Mouse (Mus musculus) liver, adult 2 months (tissue): ENCODE data around the gene Sema4d. TPM values are rescaled to one million over a fixed set of nuclear protein-coding genes. Genes with fewer than 3 reads are reported as not detected.

Source experiments
- DNase-seq: peaks from one replicate; pipeline ENCODE4 v3.0.0-alpha.2; 2011; ENCODE audit warnings: low read depth, low spot score; ENCODE audit errors: extremely low read depth
- H3K27ac ChIP-seq: fragments of 200-500 bp; replicated peaks from 2 replicates; pipeline ENCODE4 v1.5.1; 2012; ENCODE audit warnings: low read depth, mild to moderate bottlenecking, control low read depth, inconsistent platforms, low read length; ENCODE audit not compliant: insufficient read depth
- H3K27me3 ChIP-seq: fragments of 200-500 bp; 2 replicates; pipeline ENCODE4 v1.6.1; 2012; ENCODE audit warnings: mild to moderate bottlenecking, moderate library complexity, low read length, inconsistent platforms; ENCODE audit not compliant: control insufficient read depth, insufficient read depth
- H3K36me3 ChIP-seq: fragments of 200-500 bp; 2 replicates; pipeline ENCODE4 v1.6.1; 2012; ENCODE audit warnings: low read length, inconsistent platforms; ENCODE audit not compliant: control insufficient read depth, insufficient read depth
- H3K4me1 ChIP-seq: fragments of 200-500 bp; 2 replicates; pipeline ENCODE4 v1.6.1; 2011; ENCODE audit warnings: low read length; ENCODE audit not compliant: control insufficient read depth, insufficient read depth
- H3K4me3 ChIP-seq: fragments of 200-500 bp; 2 replicates; pipeline ENCODE4 v1.5.1; 2011; ENCODE audit warnings: low read depth, mild to moderate bottlenecking, control low read depth, low read length, moderate library complexity; ENCODE audit not compliant: insufficient read depth
- H3K79me2 ChIP-seq: fragments of 200-500 bp; 2 replicates; pipeline ENCODE4 v1.6.1; 2012; ENCODE audit warnings: inconsistent platforms, mild to moderate bottlenecking, low read length, moderate library complexity; ENCODE audit not compliant: control insufficient read depth, insufficient read depth
- H3K9ac ChIP-seq: fragments of 200-500 bp; 2 replicates; pipeline ENCODE4 v1.6.1; 2012; ENCODE audit warnings: low read depth, mild to moderate bottlenecking, control low read depth, inconsistent platforms, low read length
- CTCF ChIP-seq: fragments of 200-500 bp; IDR thresholded peaks from 2 replicates; pipeline ENCODE4 v1.5.1; 2011; ENCODE audit warnings: low read depth, low read length, control low read depth
- POLR2A ChIP-seq: fragments of 200-500 bp; IDR thresholded peaks from 2 replicates; pipeline ENCODE4 v1.6.1; 2011; ENCODE audit warnings: low read length, control low read depth; ENCODE audit not compliant: insufficient read depth; ENCODE audit errors: extremely low read depth
- WGBS: fragments of 180-500 bp; shearing (Covaris S2); methylation state at CpG from one replicate; pipeline ENCODE4 v1.1.7; 2018; 5-methylcytosine and 5-hydroxymethylcytosine counted together
- polyA plus RNA-seq: library from polyadenylated mRNA; depleted of rRNA; stranded (reverse); fragments of >200 nt; gene quantifications from 2 replicates; pipeline ENCODE4 v1.2.3, GENCODE M21; 2012
- total RNA-seq: library from RNA; depleted of rRNA; stranded (reverse); fragments of >200 nt; gene quantifications from 2 replicates; pipeline ENCODE4 v1.2.3, GENCODE M21; 2014

The Sema4d gene
- total and polyA plus RNA-seq, 2 experiments: 0.74 to 0.94 TPM

DNA sequence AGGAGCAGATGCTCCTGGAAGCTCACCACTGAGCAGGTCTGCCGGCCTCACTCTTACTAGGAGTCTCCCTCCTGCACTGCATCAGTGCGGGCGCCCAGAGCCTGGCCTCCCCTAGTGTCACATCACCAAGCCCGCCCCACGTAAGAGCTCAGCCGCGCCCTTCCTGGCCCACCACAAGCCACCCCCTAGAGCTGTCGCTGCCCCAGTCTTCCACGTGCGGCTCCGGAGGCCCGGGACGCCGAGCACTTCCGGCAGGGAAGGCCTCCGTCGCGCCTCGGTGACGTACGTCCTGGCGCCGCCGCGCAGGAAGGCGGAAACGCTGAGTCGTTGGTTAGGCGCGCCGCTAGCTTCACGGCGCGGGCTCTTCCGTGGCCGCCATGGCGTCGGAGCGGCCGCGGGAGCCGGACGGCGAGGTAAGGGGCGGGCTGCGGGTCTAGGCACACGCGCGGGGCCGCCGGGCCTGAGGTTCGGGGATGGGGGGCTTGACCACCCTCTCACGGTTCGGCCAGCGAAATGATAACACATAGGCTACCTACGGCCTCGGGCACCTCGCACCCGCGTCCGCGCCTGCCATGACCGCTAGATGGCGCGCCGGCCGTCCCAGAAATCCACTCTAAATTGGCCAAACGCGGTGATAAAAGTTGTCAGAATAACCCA is 142.0 kb downstream of the Sema4d start, which contains the start of gene Secisbp2:
Gene Secisbp2 (plus strand): TSS at position 290 of the 657 bp plus-strand sequence.
- under 1% methylated on average over 69 of the region's 69 CpGs for WGBS
- H3K4me1 ChIP-seq: peaks cover 5% of the 10 kb centered on the region
- H3K4me3 ChIP-seq: peak within 1 kb of the TSS; percentile 96
- H3K9ac ChIP-seq: peak within 1 kb of the TSS; percentile 99
- TF ChIP-seq POLR2A: peak; percentile 42; the same call in 1 of the 2 replicates
- peak; percentile 86 for TF ChIP-seq CTCF
- H3K27ac ChIP-seq: peak within 1 kb of the TSS; percentile 91
- peaks cover 12% of the 10 kb centered on the region; the same call in 1 of the 2 replicates for H3K79me2 ChIP-seq
- no peaks in the 10 kb centered on the region for H3K27me3 ChIP-seq
- peaks cover 23% of the 10 kb centered on the region for H3K36me3 ChIP-seq
- DNase-seq: peak; percentile 74

- Histone ChIP-seq H3K4me1 (peaks cover 5% of the 10 kb centered on the region), H3K27ac (no peak overlapping the region), H3K4me3 (no peak overlapping the region), H3K79me2 (peaks cover 12% of the 10 kb centered on the region; the same call in 1 of the 2 replicates), H3K36me3 (peaks cover 8% of the 10 kb centered on the region), H3K9ac (no peak overlapping the region), H3K27me3 (no peaks in the 10 kb centered on the region)
- WGBS: 63% methylated on average over 1 of the region's 1 CpGs
- TF ChIP-seq POLR2A (no peak), CTCF (no peak)
- DNase-seq: no peak
These were observed 143.8 kb downstream of the Sema4d start for GRCm38 (mm10) chr13:51649740-51650139.

DNA sequence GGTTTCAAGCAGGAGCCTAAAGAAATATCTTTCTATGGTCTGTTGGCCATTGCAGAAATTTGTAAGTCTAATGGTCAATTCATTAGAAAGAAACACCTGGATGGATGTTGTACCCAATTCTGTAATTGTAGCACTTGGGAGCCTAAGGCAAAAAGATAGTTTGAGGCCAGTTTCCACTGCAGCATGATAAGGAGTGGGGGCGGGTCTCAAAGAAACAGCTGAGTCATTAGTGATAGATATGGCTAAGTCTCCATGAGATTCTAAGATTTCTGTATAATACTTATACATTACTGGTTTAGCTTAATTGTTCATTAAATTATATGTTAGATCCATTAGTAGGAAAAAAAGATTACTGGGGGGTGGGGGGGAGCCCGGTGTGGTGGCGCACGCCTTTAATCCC is 145.3 kb downstream of the Sema4d start:
- H3K36me3 ChIP-seq: peaks cover 5% of the 10 kb centered on the region
- WGBS: 37% methylated on average over 4 of the region's 4 CpGs
- 0 out of 2 replicates have a peak overlapping the region, but pooled peaks have one; percentile 35 for H3K9ac ChIP-seq
- TF ChIP-seq POLR2A: no peak
- TF ChIP-seq CTCF: no peak
- H3K4me1 ChIP-seq: peaks cover 5% of the 10 kb centered on the region
- DNase-seq: no peak
- no peak overlapping the region for H3K4me3 ChIP-seq
- H3K79me2 ChIP-seq: peaks cover 6% of the 10 kb centered on the region; the same call in 1 of the 2 replicates
- H3K27ac ChIP-seq: peak overlapping the region; percentile 80
- H3K27me3 ChIP-seq: no peaks in the 10 kb centered on the region

GRCm38 (mm10) chr13:51647770-51648169 is 145.8 kb downstream of the Sema4d start:
- whole genome bisulfite sequencing: 20% methylated on average over 3 of the region's 3 CpGs
- Histone ChIP-seq H3K27ac (peak overlapping the region; percentile 80; the same call in 1 of the 2 replicates), H3K9ac (0 out of 2 replicates have a peak overlapping the region, but pooled peaks have one; percentile 22), H3K27me3 (no peaks in the 10 kb centered on the region), H3K4me3 (peak overlapping the region; percentile 35), H3K4me1 (peaks cover 5% of the 10 kb centered on the region), H3K36me3 (peaks cover 4% of the 10 kb centered on the region), H3K79me2 (peaks cover 5% of the 10 kb centered on the region; the same call in 1 of the 2 replicates)
- DNase-seq: peak; percentile 91
- TF ChIP-seq POLR2A: no peak
- TF ChIP-seq CTCF: no peak

GRCm38 (mm10) chr13:51646362-51647027 is 147.1 kb downstream of the Sema4d start:
- Histone ChIP-seq H3K36me3 (peaks cover 4% of the 10 kb centered on the region), H3K4me3 (peak overlapping the region; percentile 82), H3K79me2 (no peaks in the 10 kb centered on the region; the same call in 1 of the 2 replicates), H3K4me1 (peaks cover 4% of the 10 kb centered on the region), H3K9ac (peak overlapping the region; percentile 75), H3K27ac (peak overlapping the region; percentile 80), H3K27me3 (no peaks in the 10 kb centered on the region)
- peak; percentile 56 for DNase-seq
- no peak for TF ChIP-seq CTCF
- TF ChIP-seq POLR2A: no peak
- 4% methylated on average over 3 of the region's 3 CpGs for WGBS
